Mouse (Mus musculus) spleen, postnatal 14 days (tissue): ENCODE data around the gene Gdap2.

Experiments
- DNase-seq, 2 experiments: peaks; one replicate each; pipeline ENCODE4 v3.0.0; 2021 to 2022; ENCODE audit warnings: low spot score in 2 of 2

Gene Gdap2

DNA sequence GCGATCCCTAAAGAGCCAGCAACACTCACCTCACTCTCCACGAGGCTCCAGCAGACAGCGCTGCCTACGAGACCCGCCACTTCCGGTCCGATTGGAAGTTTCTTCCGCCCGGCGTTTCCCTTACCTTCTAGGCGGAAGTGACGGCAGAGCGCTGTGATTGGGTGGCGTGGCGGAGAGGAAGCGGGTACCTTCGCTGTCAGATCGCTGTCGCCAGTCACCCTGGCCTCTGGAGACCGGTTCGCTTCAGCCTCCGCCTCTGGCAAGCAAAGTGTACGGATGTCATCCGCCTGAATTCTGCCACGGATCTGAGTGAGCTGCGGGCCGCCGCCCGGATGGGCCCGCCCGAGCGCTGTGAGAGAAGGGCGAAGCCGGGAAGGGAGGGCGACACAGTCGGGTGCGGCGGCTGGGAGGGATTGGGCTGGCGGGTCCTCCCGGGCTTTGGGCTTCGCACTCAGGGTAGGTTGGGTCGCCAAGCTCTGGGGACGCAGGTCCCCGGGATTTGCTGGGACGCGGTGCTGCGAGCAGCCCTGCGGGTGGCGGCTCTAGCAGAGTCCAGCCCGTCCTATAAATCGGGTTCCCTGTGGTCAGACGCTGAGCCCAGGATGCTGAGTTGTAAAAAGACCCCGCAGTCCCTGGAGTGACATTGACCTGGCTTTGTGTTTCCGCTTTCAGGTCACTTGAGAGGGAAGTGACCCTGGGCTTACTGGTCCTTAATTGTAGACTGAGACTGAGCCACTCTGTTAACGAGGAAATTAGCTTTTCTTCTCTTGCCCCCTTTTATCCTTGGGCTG, at the start of gene Gdap2, which contains the start of gene Wdr3:
Gdap2 (plus strand) TSS at position 67 of the 791 bp plus-strand sequence.
Wdr3 (minus strand) TSS at position 93 of the 791 bp plus-strand sequence.
- DNase-seq: peak; percentile 84 to 91

DNA sequence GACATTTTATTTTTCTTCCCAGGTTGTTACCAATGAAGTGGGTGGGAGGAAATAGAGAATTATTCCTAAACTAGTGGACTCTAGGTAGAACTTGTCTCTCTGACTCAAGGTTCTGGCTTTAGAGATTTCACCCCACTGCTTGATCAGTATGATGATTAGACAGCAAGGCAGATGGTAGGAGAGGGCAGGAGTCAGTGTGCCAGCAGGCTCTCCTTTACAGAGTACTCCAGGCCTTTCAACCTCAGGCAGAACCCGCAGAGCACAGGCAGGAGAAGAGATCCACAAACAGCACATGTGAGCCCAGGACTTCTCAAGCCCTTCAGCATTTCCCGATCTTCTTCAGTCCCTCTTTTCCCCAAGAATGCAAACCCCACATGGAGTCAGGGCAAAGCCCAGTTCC, 43.5 kb upstream of the Gdap2 start:
- DNase-seq: no peak

DNA sequence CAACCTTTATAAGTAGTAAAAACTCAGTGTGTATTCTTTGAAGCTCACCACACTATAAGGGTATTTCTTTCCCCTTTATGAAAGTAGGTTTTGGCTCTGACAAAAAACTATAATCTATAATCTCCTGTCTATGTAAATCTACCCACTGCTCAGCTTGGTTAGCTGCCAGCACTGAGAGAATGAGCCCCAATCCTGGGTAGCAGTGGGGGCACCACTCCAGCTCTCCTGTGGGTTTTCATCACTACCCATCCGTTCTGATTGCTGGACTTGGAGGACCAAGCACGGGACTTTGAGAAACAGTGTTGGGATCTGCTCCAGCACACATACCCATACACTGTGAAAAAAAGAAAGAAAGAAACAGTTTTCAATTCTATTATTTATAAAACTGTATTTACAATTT, 40.2 kb upstream of the Gdap2 start:
- no peak for DNase-seq

DNA sequence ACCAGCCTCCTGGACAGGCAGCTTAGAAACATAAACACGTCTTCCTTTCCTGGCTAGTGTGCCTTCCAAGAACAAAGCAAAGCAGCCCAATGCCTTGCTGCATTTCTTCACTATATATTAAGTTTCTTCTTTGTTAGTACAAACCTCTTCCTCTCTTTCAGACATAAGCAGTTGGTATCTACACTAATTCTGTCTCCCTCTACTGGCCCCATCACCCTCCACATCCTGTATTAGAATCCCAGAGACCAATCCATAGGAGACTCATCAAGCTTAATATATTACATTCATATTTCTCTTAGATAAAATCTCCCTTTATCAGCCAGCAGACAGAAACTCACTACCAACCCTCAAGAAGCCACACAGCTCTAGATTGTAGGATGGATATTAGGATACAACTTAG, 39.7 kb upstream of the Gdap2 start:
- DNase-seq: no peak

DNA sequence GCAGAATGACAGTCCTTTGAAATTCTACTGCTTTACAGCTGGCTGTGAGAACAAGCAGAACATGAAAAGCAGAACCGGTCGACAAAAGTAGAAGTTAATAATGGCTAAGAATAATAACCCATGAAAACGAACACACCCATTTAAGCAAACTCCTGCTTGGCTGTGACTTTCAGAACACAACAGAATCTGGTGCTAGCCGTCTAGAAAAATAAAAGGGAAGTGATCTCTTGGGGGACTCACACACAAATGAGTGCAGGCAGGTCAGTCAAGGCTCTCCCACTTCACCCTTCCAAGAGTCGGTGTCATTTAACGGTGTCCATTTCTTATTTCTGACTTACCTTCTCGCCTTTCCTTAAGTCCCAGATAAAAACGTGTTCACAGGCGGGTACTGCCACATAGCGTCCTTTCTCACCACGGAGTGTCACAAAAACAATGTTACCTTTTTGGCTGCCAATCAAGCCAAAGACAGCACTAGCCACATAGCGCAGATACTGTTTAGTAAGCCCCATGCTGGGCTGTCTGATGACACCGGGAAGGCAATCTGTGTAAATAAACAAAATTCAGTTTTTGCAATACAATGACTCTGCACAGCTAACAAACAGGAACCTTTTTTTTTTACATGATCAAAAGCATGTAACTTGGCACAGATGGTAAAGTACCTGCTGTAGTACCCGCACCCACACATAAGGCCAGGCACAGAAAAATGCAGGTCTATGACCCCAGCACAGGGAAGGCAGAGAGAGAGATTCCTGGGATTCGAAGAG, 1.3 kb upstream of the Gdap2 start:
- DNase-seq: no peak

DNA sequence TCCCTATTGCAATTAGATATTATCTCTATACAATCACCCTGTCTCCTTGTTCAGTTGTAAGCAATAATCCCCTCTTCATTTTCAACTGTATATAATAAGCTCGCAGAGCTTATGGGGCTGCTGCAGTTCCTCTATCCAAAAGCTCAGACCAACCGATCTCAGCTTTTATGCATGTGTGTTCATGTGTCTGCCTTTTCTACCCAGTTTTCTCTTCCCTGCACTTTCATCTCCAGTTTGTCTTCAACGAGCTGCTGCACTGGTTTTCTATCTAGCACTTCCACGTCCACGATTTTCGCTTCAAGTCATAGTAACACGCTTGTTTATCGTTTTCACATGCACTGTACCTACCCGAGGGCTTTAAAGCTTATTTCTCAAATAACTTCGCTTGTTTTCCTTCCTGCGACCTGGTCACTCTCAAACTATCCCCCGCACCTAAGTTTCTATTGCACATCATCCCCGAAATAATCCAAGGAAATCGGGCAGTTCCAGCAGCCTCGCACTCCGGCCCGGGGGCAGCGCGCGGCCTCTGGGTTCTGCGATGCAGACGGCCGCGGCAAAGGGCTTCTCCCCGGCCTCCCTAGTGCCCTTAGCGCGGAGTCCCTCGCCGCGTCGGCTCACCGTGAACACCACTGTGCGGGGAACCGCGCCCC, 391 bp upstream of the Gdap2 start:
- DNase-seq: no peak

DNA sequence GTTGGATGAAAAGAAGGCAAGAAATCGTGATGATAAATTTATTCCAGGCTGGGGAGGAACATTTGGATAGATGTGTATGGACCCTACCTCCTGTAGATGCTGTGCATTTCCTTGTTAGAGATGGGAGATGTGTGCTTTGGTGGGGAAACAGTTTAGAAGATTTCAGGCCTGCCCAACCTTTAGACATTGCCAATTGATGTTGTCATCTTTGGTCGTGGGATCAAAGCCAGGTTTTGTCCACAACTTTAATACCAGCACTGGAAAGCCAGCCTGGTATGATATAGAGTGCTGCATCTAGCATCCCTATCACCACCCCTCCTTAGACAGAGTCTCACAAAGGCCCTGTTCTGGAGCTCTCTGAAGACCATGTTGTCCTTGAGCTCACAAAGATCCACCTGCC, 1.4 kb downstream of the Gdap2 start:
- DNase-seq: no peak

DNA sequence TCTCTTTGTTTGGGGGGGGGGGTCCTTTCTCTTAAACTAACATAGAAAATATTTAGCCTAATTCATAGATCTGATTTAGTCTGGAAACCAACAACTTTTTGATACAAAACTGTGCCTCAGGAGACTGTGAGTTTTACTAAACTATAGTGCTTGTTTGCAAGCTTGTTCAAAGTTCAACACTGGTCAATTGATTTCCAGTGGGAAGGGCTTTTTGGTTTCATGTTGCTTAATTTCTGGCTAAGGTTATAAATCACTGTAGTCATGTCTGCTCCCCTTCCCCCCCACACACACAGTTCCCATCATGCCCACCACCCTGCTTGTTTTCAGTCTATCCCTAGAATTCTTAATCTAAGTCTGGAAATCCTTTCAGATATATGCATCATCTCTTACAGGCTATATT, 2.8 kb downstream of the Gdap2 start:
- no peak for DNase-seq

DNA sequence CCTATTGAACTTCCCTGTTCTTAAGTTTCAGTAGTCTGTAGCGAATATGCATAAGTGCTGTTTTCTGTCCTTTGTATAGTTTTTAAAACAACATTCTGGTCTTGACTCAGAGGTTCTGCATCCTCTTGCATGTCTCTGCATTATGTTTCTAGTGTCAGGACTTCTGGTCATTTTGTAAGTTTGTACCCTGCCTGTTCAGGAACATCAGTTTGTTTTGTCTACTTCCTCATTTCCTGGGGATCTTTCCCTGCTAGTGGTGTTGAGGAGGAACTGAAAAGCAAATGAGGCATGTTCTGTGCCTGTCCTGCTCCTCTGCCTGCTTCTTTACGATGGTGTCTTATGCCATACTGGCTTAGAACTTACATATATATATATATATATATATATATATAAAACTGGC, 13.8 kb downstream of the Gdap2 start:
- DNase-seq: no peak

DNA sequence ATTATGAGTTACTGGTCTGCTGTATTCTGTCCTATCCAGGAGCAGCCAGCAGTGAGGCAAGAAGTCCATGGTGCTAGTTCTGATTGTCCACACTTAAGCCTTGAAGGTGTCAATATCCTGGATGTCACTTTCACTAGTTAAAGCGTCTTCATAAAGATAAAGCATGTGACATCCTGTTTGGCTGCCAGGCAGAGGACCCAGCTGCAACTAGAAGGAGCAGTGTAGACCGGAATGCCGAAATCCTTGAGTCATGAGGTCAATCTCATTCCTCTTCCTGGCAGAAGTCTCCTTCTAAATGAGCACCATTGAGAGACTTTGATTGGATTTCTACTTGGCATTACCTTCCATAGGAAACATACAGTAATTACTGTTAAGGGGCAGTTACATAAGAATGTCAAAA, 18.3 kb downstream of the Gdap2 start:
- DNase-seq: no peak

DNA sequence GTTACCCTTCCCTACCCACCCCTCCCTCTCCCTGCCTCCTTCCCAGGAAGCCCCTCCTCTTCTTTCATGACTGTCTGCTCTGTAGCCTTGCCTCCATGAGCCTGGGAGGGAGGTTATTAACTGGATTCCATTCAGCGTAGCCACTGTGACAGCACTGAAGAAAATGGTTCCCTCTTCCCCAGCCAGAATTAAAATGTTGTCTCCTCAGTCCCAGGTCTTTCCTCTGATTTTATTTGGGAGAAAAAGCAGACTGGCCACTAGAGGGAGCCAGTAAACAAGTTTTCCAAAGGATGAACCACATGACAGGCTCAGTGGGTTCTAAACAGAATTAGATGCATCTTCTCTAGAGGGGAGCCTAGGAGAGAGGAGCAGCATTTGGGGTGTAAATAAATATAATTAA, 27.3 kb downstream of the Gdap2 start:
- peak in 1 of 2 experiments; percentile 26 for DNase-seq

DNA sequence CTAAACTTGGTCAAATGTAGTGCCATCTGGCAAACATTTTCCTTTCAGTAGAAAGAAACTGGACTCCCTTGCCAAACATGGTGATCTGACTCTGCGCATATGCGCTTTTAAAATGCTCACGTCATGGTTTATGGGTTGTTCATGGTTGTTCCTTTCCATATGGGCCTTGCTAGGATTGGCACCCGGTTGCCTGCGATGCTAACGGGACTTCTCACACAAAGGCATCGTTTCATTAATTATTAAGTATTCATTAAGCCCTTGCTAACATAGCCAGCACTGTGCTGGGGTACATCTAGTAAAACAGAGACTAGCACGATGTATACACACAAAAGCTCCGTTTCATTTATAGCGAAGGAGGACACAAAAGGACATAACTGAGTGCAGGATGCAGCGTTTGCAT, 27.7 kb downstream of the Gdap2 start:
- DNase-seq: no peak

DNA sequence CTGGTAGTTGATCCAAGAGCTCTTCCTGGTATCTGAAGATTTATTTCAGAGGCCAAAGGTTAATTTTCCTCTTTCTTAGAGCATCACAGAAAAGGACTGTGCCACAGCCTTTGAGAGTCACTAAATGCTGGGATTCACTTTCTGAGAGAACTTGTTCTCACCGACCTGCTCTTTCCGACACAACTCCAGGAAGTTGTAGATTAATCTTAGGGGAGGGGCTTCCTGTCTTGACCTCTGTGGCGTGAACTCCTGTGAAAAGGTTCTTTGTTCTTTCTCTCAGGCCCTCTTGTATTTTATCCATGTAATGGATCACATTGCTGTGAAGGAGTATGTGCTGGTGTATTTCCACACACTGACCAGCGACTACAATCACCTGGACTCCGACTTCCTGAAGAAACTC, 32.0 kb downstream of the Gdap2 start:
- DNase-seq: no peak

DNA sequence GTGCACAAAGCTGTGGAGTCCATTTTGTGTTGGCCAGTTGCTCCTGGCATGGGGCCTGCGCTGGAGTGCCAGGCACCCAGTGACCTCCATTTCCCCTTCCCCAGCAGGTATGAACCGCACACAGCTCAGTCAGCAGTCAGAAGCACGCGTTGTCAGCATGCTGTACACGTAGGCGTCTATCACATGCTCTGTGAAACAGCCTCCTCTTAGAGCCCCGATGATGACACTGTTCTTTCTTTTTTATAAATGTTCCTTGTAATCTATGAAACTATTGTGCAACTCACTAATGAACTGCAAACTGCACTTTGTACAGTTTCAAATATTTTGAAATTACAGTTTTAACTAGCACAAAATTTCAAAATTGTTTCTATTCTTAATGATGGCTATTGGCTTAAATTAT, 39.4 kb downstream of the Gdap2 start:
- no peak for DNase-seq

DNA sequence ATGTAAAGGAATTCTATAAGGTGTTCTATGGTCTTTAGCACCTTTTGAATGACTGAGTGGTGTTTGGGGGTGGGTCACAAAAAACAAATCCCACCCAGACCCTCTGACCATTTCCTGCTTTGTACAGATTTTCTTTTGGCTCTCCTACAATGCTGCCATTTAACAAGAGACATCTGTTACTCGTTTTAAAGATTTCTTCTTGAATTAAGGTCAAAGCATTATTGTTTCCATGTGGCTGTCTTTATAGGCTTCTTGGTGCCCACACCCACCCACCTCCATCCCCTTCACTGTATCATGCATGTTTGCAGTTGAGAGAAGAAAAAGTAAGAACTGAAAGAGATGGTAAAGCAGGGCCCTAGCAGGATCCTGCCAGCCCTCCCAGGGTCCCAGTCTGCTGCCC, 44.8 kb downstream of the Gdap2 start:
- no peak for DNase-seq

DNA sequence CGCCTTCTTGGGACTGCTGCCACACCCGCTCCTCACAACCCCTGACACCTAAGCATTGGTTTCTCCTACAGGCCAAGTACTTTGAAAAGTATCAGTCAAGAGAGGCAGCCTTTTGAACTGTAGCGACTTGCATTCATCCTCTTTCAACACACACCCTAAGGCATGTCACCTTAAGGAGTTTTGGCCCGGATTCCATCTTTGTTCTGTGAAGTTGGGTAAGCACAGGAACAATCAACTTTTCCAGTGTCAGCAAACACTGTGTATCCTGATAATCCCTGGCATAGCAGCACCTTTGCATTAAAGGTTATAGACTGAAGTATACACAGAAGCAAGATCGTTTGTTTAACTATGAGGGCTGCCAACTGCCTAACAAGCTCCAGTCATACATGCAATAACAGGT, 53.3 kb downstream of the Gdap2 start:
- DNase-seq: no peak

DNA sequence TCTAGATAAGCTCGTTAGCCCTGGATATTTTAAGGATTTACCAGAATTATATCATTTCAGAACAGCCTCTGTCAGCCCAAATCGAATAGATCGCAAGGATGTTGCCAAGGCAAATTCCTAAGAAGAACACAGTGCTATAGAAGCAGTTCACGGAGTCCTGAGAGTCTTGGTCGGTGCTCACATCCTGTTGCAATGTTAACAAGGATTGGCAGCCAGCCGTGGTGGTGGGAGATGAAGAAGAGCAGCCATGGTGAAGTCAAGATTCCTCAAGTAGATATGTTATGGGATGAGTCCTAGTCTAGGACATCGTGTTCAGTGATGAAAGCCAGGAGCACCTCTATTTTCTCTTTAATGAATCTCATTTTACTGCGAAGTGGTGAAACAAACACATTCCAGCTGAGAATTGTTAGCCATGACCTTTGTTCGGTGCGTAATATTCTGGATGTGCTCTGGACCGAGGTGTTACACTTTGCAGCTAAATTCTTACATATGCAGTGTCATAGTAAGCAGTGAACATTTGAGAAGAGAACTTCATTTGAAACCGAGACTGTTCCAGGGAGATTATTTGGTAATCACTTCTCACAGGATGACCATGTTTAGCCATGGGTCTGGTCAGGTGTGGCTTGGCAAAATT, 63.3 kb downstream of the Gdap2 start:
- DNase-seq: no peak

DNA sequence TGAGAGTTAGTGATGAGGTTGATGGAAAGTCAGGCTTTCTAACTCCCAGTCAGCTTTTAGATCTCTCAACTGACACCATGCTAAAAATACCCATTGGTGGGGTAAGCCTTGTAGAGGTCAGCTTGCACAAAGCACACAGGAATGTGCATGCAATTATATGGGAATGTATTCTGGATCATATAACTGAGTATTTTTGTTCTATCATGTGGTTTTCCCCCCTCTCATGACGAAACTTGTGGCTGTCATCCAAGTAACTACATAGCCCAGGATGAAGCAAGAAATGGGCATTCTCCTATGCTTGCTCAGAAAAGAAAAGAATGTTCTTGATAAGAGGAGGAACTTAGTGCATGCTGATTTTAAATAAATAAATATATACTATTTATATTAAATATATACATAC, 65.3 kb downstream of the Gdap2 start:
- no peak for DNase-seq

DNA sequence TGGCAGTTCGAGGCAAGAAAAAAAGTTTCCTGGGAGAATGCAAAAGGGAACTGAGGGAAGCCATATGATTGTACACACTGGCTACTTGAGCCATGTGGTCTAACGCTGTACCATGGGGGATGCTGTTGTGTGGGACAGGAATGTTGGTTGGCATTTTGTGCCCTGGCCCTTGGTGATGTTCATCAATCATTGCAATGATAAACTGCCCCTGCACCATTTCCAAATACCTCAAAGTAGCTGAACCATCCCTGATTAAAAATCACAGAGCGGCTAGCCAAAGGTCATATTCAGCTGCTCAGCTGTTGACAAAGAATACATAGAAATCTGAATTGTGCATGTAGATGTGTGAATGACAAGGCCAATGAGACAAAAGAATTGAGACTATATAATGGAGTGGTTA, 66.8 kb downstream of the Gdap2 start:
- no peak for DNase-seq

DNA sequence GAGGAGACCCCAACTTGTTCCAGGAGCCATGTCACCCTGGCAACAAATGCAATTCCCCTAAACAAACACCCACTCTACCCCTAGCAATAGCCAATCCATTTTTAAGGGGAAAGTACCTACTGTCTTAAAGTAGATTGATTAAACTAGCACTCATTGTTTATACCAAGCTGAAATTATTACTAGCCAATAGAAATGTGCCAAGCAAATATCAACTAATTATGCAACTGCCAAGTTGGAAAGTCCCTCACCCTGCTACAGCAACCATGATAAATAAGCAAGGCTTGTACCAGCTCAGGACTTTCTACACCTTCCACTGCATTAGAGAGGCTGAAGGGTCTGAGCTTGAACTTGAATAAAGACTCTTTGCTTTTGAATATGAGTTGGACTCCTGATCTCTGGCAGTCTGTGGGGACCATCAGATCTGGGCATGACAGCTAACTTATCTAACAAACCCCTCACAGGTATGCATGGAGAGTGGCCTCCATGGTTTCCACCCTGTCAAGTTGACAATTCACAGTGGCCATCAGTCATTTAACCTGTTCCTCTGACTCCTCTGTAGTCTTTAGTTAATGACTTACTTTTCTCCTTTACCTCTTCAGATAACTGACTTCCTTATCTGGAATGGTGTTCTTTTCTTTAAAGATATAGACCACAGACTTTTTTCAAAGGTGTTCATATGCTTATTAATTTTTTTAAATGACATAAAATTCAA, 74.7 kb downstream of the Gdap2 start:
- no peak for DNase-seq

DNA sequence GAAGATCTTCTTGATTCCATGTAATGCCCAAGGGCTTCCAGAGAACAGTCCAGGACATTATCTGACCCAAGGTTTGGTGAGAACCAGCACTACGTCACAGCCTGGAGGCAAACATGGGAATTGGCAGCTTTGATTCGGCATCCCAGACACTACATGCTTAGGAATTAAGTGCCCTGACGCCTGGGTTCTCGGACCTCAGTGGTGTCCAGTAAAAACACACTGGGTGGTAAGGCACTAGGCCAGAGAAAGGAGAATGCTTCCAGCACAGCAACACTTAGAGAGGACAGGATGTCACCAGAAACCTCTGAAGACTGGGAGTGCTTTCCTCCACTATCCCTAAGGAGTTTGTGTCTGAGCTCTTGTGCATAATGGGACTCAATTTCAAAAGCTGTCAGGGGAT, 80.0 kb downstream of the Gdap2 start:
- DNase-seq: no peak
